Mouse (Mus musculus) inflammation-experienced regulatory T-cells (primary cell): Measurements from ENCODE around the gene Slf1. TPM values are rescaled to one million over a fixed set of nuclear protein-coding genes. Genes with fewer than 3 reads are reported as not detected.

Experiments used
- polyA plus RNA-seq, 2 experiments: library from polyadenylated mRNA; unstranded; fragments of 100-300 nt; shearing (Covaris generic); gene quantifications; one replicate each; pipeline ENCODE4 v1.2.1; 2017

The Slf1 gene
- 10 to 100 TPM; 22.4 to 26.8 TPM for polyA plus RNA-seq

GRCm38 (mm10) chr13:77134931-77135620 lies at the start of gene Slf1, which contains the start of gene 2210408I21Rik:
Slf1 (minus strand) TSS chr13:77135473.
2210408I21Rik (plus strand) TSS chr13:77135540.

Other genes starting within 250 kb of the Slf1 start
- gene 2210408I21Rik, start 67 bp upstream of the Slf1 start, polyA plus RNA-seq: 1 to 10 TPM in 1 of 2 experiments, under 1 TPM in 1; 0.89 to 2.9 TPM